Comparison of ENCODE assay signal across 8 mouse cellular contexts in genomic region chr15:31454096-31454860, GRCm38 (mm10). TPM values are rescaled to one million over a fixed set of nuclear protein-coding genes. Genes with fewer than 3 reads are reported as not detected.
DNase-seq lines count a peak whose midpoint lies in the region; ATAC-seq lines count a peak whose summit lies in the region.

No protein-coding gene starts in this region.

- H3K4me1 ChIP-seq in heart, embryonic 10.5 days: peaks cover 18% of the 10 kb centered on the region
- peaks cover 8% of the 10 kb centered on the region for H3K4me1 ChIP-seq in hindbrain, embryonic 13.5 days (replicated peaks)
- peaks cover 3% of the 10 kb centered on the region; the same call in 1 of the 2 replicates for H3K4me1 ChIP-seq in midbrain, embryonic 11.5 days (ENCODE audit: control insufficient read depth, insufficient read depth, low read length)

- H3K9me3 ChIP-seq in heart, embryonic 10.5 days: no peaks in the 10 kb centered on the region
- no peaks in the 10 kb centered on the region for H3K9me3 ChIP-seq in hindbrain, embryonic 13.5 days
- H3K9me3 ChIP-seq in midbrain, embryonic 11.5 days (ENCODE audit: control insufficient read depth, low read length): no peaks in the 10 kb centered on the region

- H3K9ac ChIP-seq in hindbrain, embryonic 13.5 days: no peak overlapping the region
- peak overlapping the region; percentile 70; the same call in 1 of the 2 replicates for H3K9ac ChIP-seq in midbrain, embryonic 11.5 days (ENCODE audit: low read length)

- no peak for DNase-seq in heart, embryonic 10.5 days (ENCODE audit: low spot score)
- no peak for DNase-seq in heart, adult 8-10 months (ENCODE audit: low spot score)
- peak; percentile 88 for DNase-seq in MEL-GATA-1-ER (ENCODE audit: extremely low read depth, low read depth)
- DNase-seq in midbrain, embryonic 11.5 days (ENCODE audit: low spot score, missing footprints): no peak
- DNase-seq in ovary, postnatal 14 days (ENCODE audit: low spot score): no peak
- DNase-seq in layer of hippocampus, adult 8-10 months (ENCODE audit: low spot score in 2 of 2): no peak
- DNase-seq in cerebellum, postnatal 14 days: no peak

- no peak for ATAC-seq in hindbrain, embryonic 13.5 days (ENCODE audit: low FRiP score)
- ATAC-seq in midbrain, embryonic 11.5 days (ENCODE audit: low FRiP score): no peak

- peaks cover 24% of the 10 kb centered on the region for H3K36me3 ChIP-seq in heart, embryonic 10.5 days
- peaks cover 20% of the 10 kb centered on the region for H3K36me3 ChIP-seq in hindbrain, embryonic 13.5 days
- H3K36me3 ChIP-seq in midbrain, embryonic 11.5 days (ENCODE audit: control insufficient read depth, insufficient read depth, low read length): peaks cover 4% of the 10 kb centered on the region

- peak overlapping the region; percentile 71 for H3K4me3 ChIP-seq in heart, embryonic 10.5 days
- peak overlapping the region; percentile 65 for H3K4me3 ChIP-seq in hindbrain, embryonic 13.5 days
- H3K4me3 ChIP-seq in midbrain, embryonic 11.5 days (ENCODE audit: low read depth, low read length): peak overlapping the region; percentile 59

- H3K27ac ChIP-seq in heart, embryonic 10.5 days: peak overlapping the region; percentile 87
- H3K27ac ChIP-seq in hindbrain, embryonic 13.5 days: peak overlapping the region; percentile 85
- no peak overlapping the region for H3K27ac ChIP-seq in midbrain, embryonic 11.5 days (ENCODE audit: low read depth, low read length)

- 53% methylated on average over 10 of the region's 10 CpGs for WGBS in heart, embryonic 10.5 days
- WGBS in hindbrain, embryonic 13.5 days: 54% methylated on average over 10 of the region's 10 CpGs
- WGBS in midbrain, embryonic 11.5 days: 52% methylated on average over 10 of the region's 10 CpGs

- H3K4me2 ChIP-seq in hindbrain, embryonic 13.5 days: peak overlapping the region; percentile 79
- H3K4me2 ChIP-seq in midbrain, embryonic 11.5 days: peak overlapping the region; percentile 69

- no peaks in the 10 kb centered on the region for H3K27me3 ChIP-seq in heart, embryonic 10.5 days (ENCODE audit: insufficient read depth, poor library complexity, severe bottlenecking)
- no peaks in the 10 kb centered on the region for H3K27me3 ChIP-seq in hindbrain, embryonic 13.5 days
- no peaks in the 10 kb centered on the region for H3K27me3 ChIP-seq in midbrain, embryonic 11.5 days (ENCODE audit: control insufficient read depth, insufficient read depth, low read length)

RNA-seq across cellular contexts. Expression of gene Ropn1l, which starts 0.7 kb away (rescaled TPM):
- 3.4 and 3.7 TPM in 2 replicates for polyA plus RNA-seq in heart, embryonic 10.5 days (2016; fragmentation: Nextera tagmentation; extraction: Ambion mirVana)
- total RNA-seq in heart, adult 8-10 months (2022): under 1 TPM in 2 of 4 experiments, not detected in 2; 0.28 to 0.57 TPM
- 1.4 and 2.5 TPM in 2 replicates for polyA plus RNA-seq in hindbrain, embryonic 13.5 days (2015; fragmentation: Nextera tagmentation; extraction: Ambion mirVana)
- 3.2 and 4.0 TPM in 2 replicates for polyA plus RNA-seq in midbrain, embryonic 11.5 days (2014; fragmentation: Nextera tagmentation; extraction: Ambion mirVana)
- total RNA-seq in layer of hippocampus, adult 8-10 months (2022): 1 to 10 TPM in 2 of 4 experiments, under 1 TPM in 1, not detected in 1; 0.45 to 1.2 (median 1.2) TPM
